Mouse (Mus musculus) NIH3T3 (cell line): Measurements from ENCODE around the gene Il34.

ENCODE experiments used
- DNase-seq: peaks from one replicate; pipeline ENCODE4 v3.0.0-alpha.2; 2012; ENCODE audit warnings: low read depth

Gene Il34

GRCm38 (mm10) chr8:110706288-110706870 is 99.3 kb downstream of the Il34 start:
- no peak for DNase-seq

GRCm38 (mm10) chr8:110705391-110706287 is 100.1 kb downstream of the Il34 start:
- no peak for DNase-seq

- no peak for DNase-seq
Measured at GRCm38 (mm10) chr8:110704103-110704502, 101.6 kb downstream of the Il34 start.

GRCm38 (mm10) chr8:110703460-110704061 is 102.2 kb downstream of the Il34 start:
- no peak for DNase-seq

- DNase-seq, result peak; percentile 95
Measured at GRCm38 (mm10) chr8:110702636-110703459, 102.9 kb downstream of the Il34 start.

- no peak for DNase-seq
Measured at GRCm38 (mm10) chr8:110700561-110700960, 105.2 kb downstream of the Il34 start.

GRCm38 (mm10) chr8:110699501-110699900 is 106.2 kb downstream of the Il34 start:
- no peak for DNase-seq

GRCm38 (mm10) chr8:110698098-110698497 is 107.6 kb downstream of the Il34 start:
- no peak for DNase-seq

GRCm38 (mm10) chr8:110697571-110697970 is 108.2 kb downstream of the Il34 start:
- DNase-seq, result no peak

- DNase-seq, result no peak
Measured at GRCm38 (mm10) chr8:110696051-110696450, 109.7 kb downstream of the Il34 start.

GRCm38 (mm10) chr8:110695431-110695830 is 110.3 kb downstream of the Il34 start:
- no peak for DNase-seq

GRCm38 (mm10) chr8:110694826-110695225 is 110.9 kb downstream of the Il34 start:
- peak; percentile 30 for DNase-seq

- no peak for DNase-seq
Measured at GRCm38 (mm10) chr8:110694226-110694625, 111.5 kb downstream of the Il34 start.
